Mouse (Mus musculus) large intestine, adult 2 months (tissue): ENCODE measurements around the gene Gpr18. TPM values are rescaled to one million over a fixed set of nuclear protein-coding genes. Genes with fewer than 3 reads are reported as not detected.

Experiments used
- DNase-seq: peaks from one replicate; pipeline ENCODE4 v3.0.0-alpha.2; 2012; ENCODE audit warnings: low read depth, low spot score
- WGBS: fragments of 180-500 bp; shearing (Covaris S2); methylation state at CpG from one replicate; pipeline ENCODE4 v1.1.7; 2018; 5-methylcytosine and 5-hydroxymethylcytosine counted together
- polyA plus RNA-seq: library from polyadenylated mRNA; depleted of rRNA; stranded (reverse); fragments of >200 nt; gene quantifications from 2 replicates; pipeline ENCODE4 v1.2.3, GENCODE M21; 2012

The Gpr18 gene
- polyA plus RNA-seq, 1 experiment: 12.9 TPM

DNA sequence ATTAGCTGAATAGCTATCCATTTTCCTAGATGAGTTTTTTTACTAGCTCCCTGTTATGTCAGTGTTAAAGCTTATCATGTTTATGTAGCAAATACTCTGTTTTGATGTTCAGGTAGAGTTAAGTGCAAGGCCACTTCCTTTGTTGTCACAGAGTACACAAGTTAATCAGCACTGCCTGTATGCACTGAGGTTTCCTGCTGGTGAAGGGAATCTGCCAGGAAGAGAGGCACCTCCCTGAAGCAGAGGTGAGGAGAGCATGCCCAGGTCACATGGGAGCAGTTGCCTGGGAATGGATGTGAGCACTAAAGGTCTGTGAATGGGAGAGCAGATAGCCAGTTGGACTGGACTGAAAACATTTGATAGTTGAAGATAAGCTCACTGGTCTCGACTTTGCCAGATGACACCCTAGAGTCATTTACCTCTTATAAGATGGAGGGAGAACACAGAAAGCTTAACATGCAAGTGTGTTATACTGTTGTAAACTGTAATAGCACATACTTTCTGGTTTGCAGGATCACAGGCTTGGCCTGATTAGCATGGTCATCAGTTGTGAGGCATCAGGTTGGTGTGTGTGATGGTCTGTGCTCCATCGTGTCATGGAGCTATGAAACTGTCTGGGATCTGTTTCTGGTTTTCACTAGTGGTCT lies 35.9 kb upstream of the Gpr18 start:
- WGBS: 66% methylated on average over 2 of the region's 2 CpGs
- DNase-seq: no peak

DNA sequence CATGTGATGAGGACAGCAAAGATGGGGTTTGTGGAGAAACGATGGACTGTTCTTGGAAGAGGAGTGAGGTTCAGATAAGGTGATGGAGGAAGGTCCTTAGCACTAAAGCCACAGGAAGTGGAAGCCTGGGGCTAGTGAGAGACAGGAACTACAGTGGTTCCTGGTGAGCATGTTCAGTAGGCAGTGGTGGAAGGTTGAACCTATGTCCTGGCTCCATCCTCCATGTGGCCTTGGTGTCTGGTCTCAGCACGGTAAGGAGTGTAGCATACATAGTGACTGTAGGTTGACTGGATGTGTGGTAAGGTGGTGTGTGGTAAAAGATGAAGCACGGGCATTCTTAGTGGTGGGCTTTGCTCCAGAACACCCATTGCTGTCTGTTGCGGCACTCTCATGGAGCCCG lies 34.3 kb upstream of the Gpr18 start:
- 94% methylated on average over 5 of the region's 5 CpGs for WGBS
- no peak for DNase-seq

DNA sequence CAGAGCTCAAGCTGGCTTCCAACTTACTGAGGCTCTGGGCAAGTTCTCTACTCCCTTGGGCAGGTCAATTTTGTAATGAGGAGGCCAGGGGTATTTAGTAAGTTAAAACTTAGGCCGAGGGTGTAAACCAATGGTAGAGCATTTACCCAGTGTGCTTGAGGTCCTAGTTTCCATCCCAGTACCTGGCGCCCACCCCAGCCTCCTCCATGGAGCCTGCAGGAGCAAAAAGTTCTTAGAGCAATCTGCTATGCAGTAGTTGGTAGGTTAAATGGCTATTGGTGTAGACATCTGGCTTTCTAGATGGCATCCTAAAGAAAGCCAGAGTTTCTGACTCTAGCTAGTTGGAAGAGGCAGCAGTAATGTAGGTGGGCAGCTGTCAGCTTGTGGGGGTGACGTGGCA lies 33.9 kb upstream of the Gpr18 start:
- 96% methylated on average over 3 of the region's 3 CpGs for WGBS
- DNase-seq: no peak

DNA sequence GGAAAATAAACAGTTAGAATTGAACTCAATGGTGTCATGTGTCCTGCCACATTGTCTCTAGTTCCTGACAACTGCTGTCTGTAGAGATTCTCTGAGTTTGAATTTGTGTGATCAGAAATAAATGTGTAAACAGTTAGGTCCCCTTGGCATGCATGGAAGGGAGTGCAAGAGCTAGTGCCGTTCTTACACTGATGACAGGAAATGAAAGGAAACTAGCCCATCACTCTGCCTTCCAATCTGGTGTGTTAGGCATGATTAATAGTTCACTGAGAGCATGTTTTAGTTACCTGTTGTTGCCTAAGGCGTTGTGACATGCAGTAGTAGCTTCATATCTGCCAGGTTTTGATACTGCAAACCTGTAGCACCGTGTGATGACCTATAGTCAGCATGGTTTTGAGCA lies 32.4 kb upstream of the Gpr18 start:
- DNase-seq: no peak

DNA sequence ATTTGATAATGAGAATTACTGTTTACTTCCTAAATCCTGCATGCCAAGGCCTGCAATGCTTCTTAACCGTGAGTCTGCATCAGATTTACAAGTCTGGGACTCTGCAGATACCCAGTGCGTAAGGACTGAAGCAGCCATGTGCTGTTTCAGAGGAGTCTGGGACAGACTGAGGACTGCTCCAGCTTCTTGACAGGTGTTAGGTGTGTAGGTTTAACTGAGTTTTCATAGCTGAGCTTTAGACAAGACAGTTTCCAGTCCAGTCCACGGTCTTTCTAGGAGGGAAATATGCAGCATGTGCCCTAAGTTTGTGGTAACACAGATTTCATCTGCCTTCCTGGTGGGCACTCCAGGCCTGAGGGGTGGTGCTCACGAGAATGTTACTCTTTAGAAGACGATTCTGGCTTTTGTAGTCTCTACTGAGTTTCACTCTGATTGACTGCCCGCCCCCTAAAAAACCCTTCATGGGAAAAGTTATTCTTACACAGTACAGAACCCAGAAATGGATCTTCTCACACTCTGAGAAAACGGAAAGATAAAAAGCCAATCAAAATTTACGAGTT lies 31.7 kb upstream of the Gpr18 start:
- DNase-seq: no peak
- WGBS: 65% methylated on average over 8 of the region's 8 CpGs

More for the DNA sequence above, 32.4 kb upstream of the Gpr18 start:
- 90% methylated on average over 3 of the region's 3 CpGs for WGBS

DNA sequence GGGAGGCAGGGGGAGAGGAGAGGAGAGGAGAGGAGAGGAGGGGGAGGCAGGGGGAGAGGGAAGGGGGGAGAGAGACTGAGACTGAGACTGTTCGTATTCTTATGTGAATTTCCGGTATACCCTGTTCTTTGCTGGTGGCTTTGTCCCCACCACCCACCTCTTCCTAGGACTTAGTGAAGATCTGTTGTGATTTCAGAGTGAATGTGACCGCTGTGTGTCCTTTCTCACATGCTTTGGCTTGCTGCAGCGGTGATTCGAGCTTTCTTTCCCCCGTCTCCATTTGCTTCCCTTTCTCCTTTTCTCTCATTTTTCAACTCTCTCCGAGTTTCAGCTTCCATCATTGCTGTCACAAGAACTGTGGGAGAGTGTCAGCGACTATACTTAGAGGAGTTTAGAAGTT lies 31.1 kb upstream of the Gpr18 start:
- no peak for DNase-seq
- WGBS: 67% methylated on average over 8 of the region's 8 CpGs

DNA sequence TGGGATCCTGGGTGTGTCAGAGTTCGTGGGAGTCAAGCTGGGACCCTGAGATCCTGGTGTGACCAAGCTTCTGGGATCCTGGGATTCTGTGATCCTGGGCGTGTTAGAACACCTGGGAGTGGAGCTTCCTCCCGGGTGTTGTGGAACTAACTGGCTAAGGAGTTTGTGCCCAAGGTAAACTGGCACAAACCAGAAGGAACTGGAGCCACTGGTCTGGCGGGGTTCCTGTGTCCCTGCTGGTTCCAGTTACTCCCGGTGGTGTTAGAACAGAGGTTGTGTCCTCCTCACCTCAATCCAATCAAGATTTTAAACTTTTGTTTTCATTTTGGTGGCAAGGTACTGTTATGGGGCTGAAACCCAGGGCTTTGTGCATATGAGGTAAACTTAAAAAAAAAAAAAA lies 30.6 kb upstream of the Gpr18 start:
- WGBS: 39% methylated on average over 5 of the region's 5 CpGs
- no peak for DNase-seq

DNA sequence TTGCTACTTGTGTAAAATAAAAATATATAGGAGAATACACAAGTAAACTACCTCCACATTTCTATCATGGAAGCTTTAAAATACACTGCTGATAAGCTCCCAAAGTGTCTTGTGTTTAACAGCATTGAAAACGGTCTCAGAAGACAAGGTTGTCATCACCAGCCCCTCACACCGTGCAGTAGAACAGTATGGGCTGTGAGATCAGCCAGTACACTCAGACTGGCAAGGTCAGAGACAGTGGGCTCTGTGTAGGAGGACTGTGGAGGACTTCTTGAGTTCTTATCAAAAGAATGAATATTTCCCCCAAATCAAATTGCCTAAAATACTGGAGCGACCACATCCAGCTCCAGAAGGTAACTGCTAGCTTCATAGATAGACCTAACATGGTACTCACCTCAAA lies 24.0 kb upstream of the Gpr18 start:
- WGBS: 90% methylated on average over 3 of the region's 3 CpGs
- DNase-seq: no peak

DNA sequence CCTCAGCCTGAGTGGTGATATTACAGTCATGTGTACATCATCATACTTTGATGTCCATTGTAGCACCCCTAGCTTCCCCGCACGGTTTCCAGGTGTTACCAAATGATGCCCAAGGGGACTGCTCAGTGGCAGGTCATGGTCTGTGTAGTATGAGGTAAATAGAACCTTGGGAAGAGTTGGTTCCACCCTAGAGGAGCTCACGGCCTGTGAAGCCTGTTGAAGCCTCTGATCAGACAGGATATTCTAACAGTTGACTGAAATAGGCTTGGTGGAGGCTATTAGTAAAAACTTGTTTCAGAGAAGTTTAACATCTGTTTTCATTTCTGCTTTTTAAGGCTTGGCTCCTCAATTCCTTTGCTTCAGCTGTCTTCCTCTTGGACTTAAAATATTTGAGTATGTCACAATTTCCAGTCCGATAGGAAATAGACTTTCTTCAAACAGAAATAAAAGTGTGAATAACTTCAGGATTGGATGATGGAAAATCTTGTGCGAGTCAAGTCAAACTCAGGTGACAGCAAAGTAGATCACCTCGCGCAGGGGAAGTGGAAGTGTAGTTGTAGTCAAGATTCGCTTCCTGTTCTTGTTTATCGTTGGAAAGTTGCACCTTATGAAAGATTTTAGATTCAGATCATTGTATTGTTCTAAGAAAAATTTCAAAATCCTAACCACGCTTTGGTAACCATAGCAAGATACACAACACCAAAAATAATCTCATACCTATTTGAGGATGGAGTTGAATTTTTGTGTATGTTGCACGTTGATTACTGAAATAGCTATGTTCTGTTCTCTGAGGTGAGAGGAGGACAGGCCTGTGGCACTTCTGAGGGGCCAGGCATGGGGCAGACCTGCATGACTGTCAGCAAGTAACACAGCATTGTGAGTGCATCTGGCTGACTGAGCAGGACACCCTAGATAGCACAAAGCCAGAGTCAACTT lies 22.9 kb upstream of the Gpr18 start:
- WGBS: 78% methylated on average over 11 of the region's 11 CpGs
- no peak for DNase-seq

DNA sequence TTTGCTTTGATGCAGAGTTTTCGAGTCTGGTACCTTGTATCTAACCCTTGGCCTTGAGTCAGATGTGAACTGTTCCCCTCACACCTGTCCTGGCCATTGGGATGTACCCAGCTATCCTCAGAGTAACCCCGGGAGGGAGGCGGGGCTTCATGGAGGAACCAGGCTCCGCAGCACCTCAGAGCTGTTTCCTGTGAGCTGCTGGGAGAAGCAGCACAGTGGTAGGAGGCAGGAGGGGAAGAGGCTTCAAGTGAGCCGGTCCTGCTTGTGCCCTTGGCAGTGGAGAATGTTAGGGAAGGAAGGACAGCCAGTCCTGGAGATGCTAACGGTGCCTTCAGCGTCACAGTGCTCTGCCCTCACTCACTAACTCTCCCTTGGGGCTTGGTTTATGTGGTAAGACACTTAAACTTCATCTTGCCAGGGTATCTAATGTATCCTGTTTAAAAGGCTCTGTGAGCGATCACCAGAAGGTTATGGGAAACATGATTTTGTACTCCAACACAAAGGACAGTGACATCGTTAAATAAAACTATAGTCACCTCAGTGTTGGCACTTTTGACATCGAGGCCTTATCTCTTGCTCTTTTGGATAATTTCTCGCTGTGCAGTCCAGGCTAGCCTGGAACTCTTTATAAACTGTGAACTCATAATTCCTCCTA lies 22.1 kb upstream of the Gpr18 start:
- no peak for DNase-seq

DNA sequence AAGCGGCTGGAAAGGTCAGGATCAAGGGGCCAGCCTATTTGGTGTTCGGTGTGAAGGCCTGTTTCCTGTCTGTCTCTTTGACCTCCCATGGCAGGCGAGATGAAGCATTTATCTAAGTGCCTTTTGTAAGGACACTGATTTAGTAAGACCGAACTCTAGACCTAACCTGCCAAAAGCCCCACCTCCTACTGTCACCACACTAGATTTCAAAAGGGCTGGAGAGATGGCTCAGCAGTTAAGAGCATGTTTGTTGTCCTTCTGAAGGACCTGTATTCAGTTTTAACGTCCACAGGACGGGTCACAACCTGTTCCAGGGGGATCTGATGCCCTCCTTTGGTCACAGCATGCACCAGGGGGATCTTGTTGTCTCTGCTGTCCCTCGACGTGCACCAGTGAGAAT lies 21.3 kb upstream of the Gpr18 start:
- DNase-seq: no peak
- WGBS: 85% methylated on average over 8 of the region's 8 CpGs

More for the DNA sequence above, 22.1 kb upstream of the Gpr18 start:
- 74% methylated on average over 11 of the region's 11 CpGs for WGBS

DNA sequence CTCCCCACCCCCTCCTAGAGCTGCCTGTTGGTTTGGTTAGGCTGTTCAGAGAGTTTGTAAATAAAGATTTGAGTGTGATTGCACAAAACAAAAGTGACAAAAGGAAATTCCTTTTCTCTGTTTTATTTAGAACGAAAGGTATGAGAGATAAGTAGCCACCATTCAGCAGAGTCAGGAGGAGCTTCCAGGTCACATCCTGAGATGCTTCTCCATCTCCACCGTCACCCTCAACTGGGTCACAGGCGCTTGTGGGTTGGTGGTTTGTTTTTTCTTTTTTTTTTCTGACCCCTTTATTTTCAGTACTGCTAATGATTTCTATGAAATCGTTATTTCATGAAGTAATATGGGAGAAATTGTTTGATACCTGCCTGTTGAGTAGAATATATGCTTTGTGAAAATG lies 20.8 kb upstream of the Gpr18 start:
- 92% methylated on average over 4 of the region's 4 CpGs for WGBS
- DNase-seq: no peak

DNA sequence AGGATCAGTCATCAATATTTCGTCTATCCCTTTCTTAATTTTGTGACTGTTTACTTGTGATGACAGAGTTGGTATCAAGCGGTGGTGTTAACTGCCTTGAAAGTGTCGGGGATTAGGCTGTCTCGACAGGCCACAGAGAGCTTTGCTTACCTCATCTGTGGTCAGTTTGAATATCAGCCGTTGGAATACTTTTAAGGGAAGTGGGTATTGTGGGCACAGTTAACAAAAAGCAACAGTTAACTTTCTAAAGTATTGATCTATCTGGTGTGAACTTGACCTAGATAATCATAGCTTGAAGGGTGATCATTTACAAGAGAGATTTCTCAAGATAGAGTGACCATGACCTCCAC lies 19.0 kb upstream of the Gpr18 start:
- WGBS: 94% methylated on average over 5 of the region's 5 CpGs
- no peak for DNase-seq

DNA sequence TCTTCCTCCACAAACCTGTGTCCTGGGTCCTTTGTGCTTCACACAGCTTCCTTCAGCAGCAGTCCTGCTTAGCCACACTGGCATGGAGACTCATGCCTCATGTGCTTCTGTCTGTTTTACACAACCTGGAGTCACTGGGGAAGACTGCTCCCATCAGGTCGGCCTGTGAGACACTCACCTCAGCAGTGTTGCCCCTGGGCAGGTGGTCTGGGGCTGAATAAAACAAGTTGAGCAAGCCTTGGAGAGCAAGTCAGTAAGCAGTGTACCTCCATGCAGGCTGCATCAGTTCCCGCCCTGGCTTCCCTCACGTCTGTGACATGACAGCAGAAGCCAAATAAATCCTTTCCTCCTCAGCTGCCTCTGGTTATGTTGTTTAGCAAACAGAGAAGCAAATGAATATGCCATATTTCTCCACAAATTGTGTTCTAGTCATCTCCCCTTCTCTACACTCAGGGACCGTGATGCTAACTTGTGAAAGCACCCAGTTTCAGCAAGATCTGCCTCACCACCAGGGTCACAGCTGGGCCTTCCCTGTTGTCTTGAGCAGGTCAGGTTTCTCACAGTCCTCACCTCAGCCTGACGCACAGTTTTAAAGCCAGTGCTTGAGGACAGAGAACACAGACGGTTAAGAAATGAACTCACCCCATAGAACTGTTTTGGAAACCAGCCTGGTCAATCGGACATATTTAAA lies 18.5 kb upstream of the Gpr18 start:
- no peak for DNase-seq
- WGBS: 92% methylated on average over 7 of the region's 7 CpGs

DNA sequence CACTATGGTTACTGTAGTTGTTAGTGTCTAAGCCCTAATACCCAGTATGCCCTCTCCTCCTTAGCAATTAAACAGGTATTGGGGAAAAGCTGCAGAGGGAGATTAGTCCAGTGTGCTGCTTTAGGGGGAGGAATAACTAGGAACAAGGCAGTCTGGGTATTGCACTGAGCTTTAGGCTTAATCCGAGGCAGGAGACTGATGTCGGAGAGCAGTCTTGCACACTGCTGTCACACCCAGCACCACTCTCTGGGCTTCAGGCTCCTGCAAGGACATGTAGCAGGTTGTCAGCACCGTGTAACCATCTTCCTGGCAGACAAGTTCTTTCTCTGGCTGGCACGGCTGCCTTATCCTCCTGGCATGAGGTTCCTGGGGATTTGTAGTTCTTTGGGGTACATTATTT lies 16.6 kb upstream of the Gpr18 start:
- DNase-seq: no peak

DNA sequence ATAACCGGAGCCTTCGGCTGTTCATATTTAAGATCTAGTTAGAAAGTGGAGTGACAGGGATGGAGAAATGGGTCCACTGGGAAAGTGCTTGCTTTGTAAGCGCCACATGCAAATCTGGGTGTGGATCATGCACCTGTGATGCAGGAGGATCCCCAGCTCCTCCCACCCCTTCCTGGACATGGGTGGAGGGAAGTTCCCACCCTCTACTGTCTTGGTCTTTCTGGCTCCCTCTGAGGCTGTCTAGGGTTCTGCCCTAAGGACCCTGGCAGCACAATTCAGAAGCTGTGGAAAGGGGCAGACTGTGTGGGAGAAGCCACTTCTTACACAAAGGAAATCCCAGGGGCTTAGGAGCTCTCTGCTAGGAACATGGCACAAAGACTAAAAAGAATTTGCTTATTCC lies 16.0 kb upstream of the Gpr18 start:
- no peak for DNase-seq
- WGBS: 87% methylated on average over 3 of the region's 3 CpGs

More for the DNA sequence above, 16.6 kb upstream of the Gpr18 start:
- 87% methylated on average over 4 of the region's 4 CpGs for WGBS

DNA sequence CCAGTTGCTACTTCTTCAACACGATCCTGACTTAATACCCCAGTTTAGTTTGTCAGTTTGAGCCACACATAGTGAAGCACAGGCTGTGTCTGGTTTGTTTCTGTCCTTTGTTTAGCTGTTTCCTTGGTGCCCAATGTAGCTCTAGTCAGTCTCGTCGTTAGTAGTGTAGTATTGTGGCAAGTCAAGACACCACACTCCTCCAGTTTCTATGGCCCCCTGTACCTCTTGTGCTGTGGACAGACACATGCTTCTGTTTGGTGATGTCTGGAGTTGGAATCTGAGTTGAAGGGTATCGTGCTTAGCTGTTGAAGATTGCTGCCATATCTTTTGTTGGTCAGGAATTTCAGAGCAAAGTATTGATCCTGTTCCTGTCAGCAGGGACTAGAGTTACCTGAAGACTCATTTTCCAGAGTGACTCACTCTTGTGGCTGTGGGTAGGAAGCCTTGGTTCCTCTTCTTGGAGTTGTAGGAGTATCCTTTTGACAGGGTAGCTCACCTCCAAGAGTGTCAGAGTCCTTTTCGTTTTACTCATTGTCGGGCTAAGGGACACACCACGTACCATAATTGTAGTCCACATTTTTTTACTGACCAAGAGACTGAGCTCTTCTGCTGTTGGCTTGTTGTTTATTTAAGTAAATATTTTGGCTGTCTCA lies 15.3 kb upstream of the Gpr18 start:
- DNase-seq: no peak
- WGBS: 59% methylated on average over 7 of the region's 7 CpGs

DNA sequence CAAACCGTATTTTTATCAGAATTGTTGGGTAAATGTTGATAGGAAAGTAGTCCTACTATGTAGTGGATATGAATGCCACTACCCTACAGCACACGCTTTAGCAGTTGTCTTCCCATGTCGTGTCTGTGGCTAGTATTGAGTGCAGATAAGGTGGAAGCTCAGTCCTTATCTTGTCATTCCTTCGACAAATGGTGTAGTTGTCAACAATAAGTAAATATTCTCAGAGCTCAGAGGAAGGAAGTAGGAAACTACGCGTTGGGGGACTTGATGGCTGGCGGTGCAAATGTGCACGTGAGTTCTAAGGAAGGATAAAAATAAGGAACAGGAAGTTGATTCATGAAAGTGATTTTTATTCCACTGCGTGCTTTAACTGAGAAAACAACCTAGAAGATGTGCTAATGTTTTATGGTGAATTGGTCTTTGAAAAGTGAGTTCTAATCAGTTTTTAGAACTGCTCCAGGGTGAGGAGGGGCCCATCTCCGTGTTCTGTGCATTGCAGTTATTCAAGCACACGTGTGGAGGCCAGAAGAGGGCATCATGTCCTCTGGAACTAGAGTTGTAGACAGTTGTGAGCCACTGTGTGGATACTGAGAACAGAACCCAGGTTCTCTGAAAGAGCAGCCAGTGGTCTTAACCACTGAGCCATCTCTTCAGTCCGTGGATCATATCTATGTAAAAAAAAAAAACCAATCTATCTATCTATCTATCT lies 13.8 kb upstream of the Gpr18 start:
- no peak for DNase-seq
- 79% methylated on average over 12 of the region's 12 CpGs for WGBS
